In genomic region chr10:60003213-60003752, GRCm38 (mm10) we compare ENCODE assay signal across 8 mouse cellular contexts. TPM values are rescaled to one million over a fixed set of nuclear protein-coding genes. Genes with fewer than 3 reads are reported as not detected.
DNase-seq lines count a peak whose midpoint lies in the region; ATAC-seq and TF ChIP-seq lines count a peak whose summit lies in the region.

No protein-coding gene starts in this region.

- H3K27ac ChIP-seq in embryonic facial prominence, embryonic 13.5 days = peak overlapping the region; percentile 99
- peak overlapping the region; percentile 96 for H3K27ac ChIP-seq in limb, embryonic 10.5 days
- H3K27ac ChIP-seq in neural tube, embryonic 14.5 days (ENCODE audit: low read depth, low read length) = peak overlapping the region; percentile 98

- no peaks in the 10 kb centered on the region for H3K9me3 ChIP-seq in embryonic facial prominence, embryonic 13.5 days
- no peaks in the 10 kb centered on the region for H3K9me3 ChIP-seq in limb, embryonic 10.5 days (replicated peaks)
- no peaks in the 10 kb centered on the region for H3K9me3 ChIP-seq in neural tube, embryonic 14.5 days (ENCODE audit: control insufficient read depth, low read length)

- DNase-seq in lung, adult 2 months = no peak
- DNase-seq in lung, postnatal 14 days = no peak
- DNase-seq in limb, embryonic 10.5 days (ENCODE audit: low spot score) = no peak
- DNase-seq in spleen, postnatal 14 days (ENCODE audit: low spot score in 2 of 2) = no peak
- DNase-seq in gastrocnemius, postnatal 25 days = no peak
- DNase-seq in yolk sac, embryonic 10.5 days (ENCODE audit: low spot score) = no peak

- peaks cover 2% of the 10 kb centered on the region; the same call in 1 of the 2 replicates for H3K4me1 ChIP-seq in lung, adult 2 months (ENCODE audit: control insufficient read depth, insufficient read depth, low read length)
- peaks cover 16% of the 10 kb centered on the region for H3K4me1 ChIP-seq in embryonic facial prominence, embryonic 13.5 days
- peaks cover 19% of the 10 kb centered on the region for H3K4me1 ChIP-seq in limb, embryonic 10.5 days
- peaks cover 12% of the 10 kb centered on the region; the same call in 1 of the 2 replicates for H3K4me1 ChIP-seq in neural tube, embryonic 14.5 days (ENCODE audit: control insufficient read depth, insufficient read depth, low read length)

- H3K4me3 ChIP-seq in lung, adult 2 months (replicated peaks; ENCODE audit: extremely low read depth, low read depth, low read length) = peak overlapping the region; percentile 95
- H3K4me3 ChIP-seq in embryonic facial prominence, embryonic 13.5 days = peak overlapping the region; percentile 69
- H3K4me3 ChIP-seq in limb, embryonic 10.5 days = peak overlapping the region; percentile 82
- H3K4me3 ChIP-seq in neural tube, embryonic 14.5 days (ENCODE audit: low read depth, low read length) = peak overlapping the region; percentile 60

- peak overlapping the region; percentile 83 for H3K4me2 ChIP-seq in embryonic facial prominence, embryonic 13.5 days
- peak overlapping the region; percentile 92 for H3K4me2 ChIP-seq in neural tube, embryonic 14.5 days (ENCODE audit: low read depth, low read length)

- under 1% methylated on average over 21 of the region's 21 CpGs for WGBS in lung, adult 2 months
- WGBS in embryonic facial prominence, embryonic 13.5 days = under 1% methylated on average over 21 of the region's 21 CpGs
- WGBS in limb, embryonic 10.5 days = under 1% methylated on average over 21 of the region's 21 CpGs
- under 1% methylated on average over 19 of the region's 21 CpGs for WGBS in neural tube, embryonic 14.5 days

- no peak for TF ChIP-seq CTCF in lung, adult 2 months (IDR thresholded peaks at IDR 0.05; ENCODE audit: insufficient read depth, low read length)

- peaks cover 21% of the 10 kb centered on the region for H3K36me3 ChIP-seq in embryonic facial prominence, embryonic 13.5 days
- peaks cover 30% of the 10 kb centered on the region for H3K36me3 ChIP-seq in limb, embryonic 10.5 days
- H3K36me3 ChIP-seq in neural tube, embryonic 14.5 days (ENCODE audit: control insufficient read depth, insufficient read depth, low read length) = peaks cover 6% of the 10 kb centered on the region; the same call in 1 of the 2 replicates

- peak overlapping the region; percentile 80 for H3K9ac ChIP-seq in embryonic facial prominence, embryonic 13.5 days
- peak overlapping the region; percentile 62 for H3K9ac ChIP-seq in neural tube, embryonic 14.5 days (replicated peaks; ENCODE audit: low read depth, low read length)

- H3K27me3 ChIP-seq in embryonic facial prominence, embryonic 13.5 days = no peaks in the 10 kb centered on the region
- H3K27me3 ChIP-seq in limb, embryonic 10.5 days (ENCODE audit: low read depth, poor library complexity, severe bottlenecking) = no peaks in the 10 kb centered on the region
- no peaks in the 10 kb centered on the region for H3K27me3 ChIP-seq in neural tube, embryonic 14.5 days (ENCODE audit: control insufficient read depth, insufficient read depth, low read length)

- TF ChIP-seq POLR2A in lung, adult 2 months (IDR thresholded peaks at IDR 0.05; ENCODE audit: borderline replicate concordance, extremely low read depth, low read depth, low read length) = peak; percentile 49; the same call in 1 of the 2 replicates

- ATAC-seq in embryonic facial prominence, embryonic 13.5 days (ENCODE audit: insufficient number of reproducible peaks, insufficient read depth, low FRiP score, low TSS enrichment, low read depth) = peak; percentile 2; the same call in 1 of the 2 replicates
- ATAC-seq in neural tube, embryonic 14.5 days (ENCODE audit: low read depth) = peak; percentile 75

RNA-seq across cellular contexts. Expression of gene Anapc16, which starts 0.3 kb away (rescaled TPM):
- polyA plus RNA-seq in lung, adult 2 months (2012; rRNA removed) = 61.1 and 64.5 TPM in 2 replicates
- polyA plus RNA-seq in embryonic facial prominence, embryonic 13.5 days (2015; fragmentation: Nextera tagmentation; extraction: Ambion mirVana) = 116 and 128 TPM in 2 replicates
- polyA plus RNA-seq in limb, embryonic 10.5 days (2016; fragmentation: Nextera tagmentation; extraction: Ambion mirVana) = 103 and 111 TPM in 2 replicates
- polyA plus RNA-seq in neural tube, embryonic 14.5 days (2014; fragmentation: Nextera tagmentation; extraction: Ambion mirVana) = 116 and 120 TPM in 2 replicates
- total RNA-seq in gastrocnemius, postnatal 25 days (2021) = 10 to 100 TPM; 40.7 to 40.9 TPM

RNA-seq across cellular contexts. Expression of gene Ascc1, which starts 0.7 kb away (rescaled TPM):
- polyA plus RNA-seq in lung, adult 2 months (2012; rRNA removed) = 21.1 and 29.5 TPM in 2 replicates
- 48.3 and 50.3 TPM in 2 replicates for polyA plus RNA-seq in embryonic facial prominence, embryonic 13.5 days (2015; fragmentation: Nextera tagmentation; extraction: Ambion mirVana)
- polyA plus RNA-seq in limb, embryonic 10.5 days (2016; fragmentation: Nextera tagmentation; extraction: Ambion mirVana) = 32.1 and 36.5 TPM in 2 replicates
- polyA plus RNA-seq in neural tube, embryonic 14.5 days (2014; fragmentation: Nextera tagmentation; extraction: Ambion mirVana) = 43.6 and 46.7 TPM in 2 replicates
- 10 to 100 TPM; 11.4 to 12.0 TPM for total RNA-seq in gastrocnemius, postnatal 25 days (2021)

RNA-seq across cellular contexts. Expression of gene Ddit4, which starts 51.6 kb away (rescaled TPM):
- 32.6 and 53.4 TPM in 2 replicates for polyA plus RNA-seq in lung, adult 2 months (2012; rRNA removed)
- polyA plus RNA-seq in embryonic facial prominence, embryonic 13.5 days (2015; fragmentation: Nextera tagmentation; extraction: Ambion mirVana) = 86.5 and 93.1 TPM in 2 replicates
- 30.3 and 58.7 TPM in 2 replicates for polyA plus RNA-seq in limb, embryonic 10.5 days (2016; fragmentation: Nextera tagmentation; extraction: Ambion mirVana)
- 4.2 and 6.5 TPM in 2 replicates for polyA plus RNA-seq in neural tube, embryonic 14.5 days (2014; fragmentation: Nextera tagmentation; extraction: Ambion mirVana)
- 10 to 100 TPM in 1 of 2 experiments, 1 to 10 TPM in 1; 8.6 to 11.4 TPM for total RNA-seq in gastrocnemius, postnatal 25 days (2021)
